Mouse (Mus musculus): ENCODE results near the gene Ttc9c. TPM values are rescaled to one million over a fixed set of nuclear protein-coding genes. Genes with fewer than 3 reads are reported as not detected.
A peak's percentile ranks its signal among the peaks of the same experiment; 100 is the strongest.

Gene Ttc9c
- total and polyA plus RNA-seq, 2 experiments from 2014 or later = 41.1 to 55.2 TPM

- Histone ChIP-seq H3K27ac (peak within 1 kb of the TSS; percentile 99), H3K4me2 (ENCODE audit: low read depth, low read length) (peak within 1 kb of the TSS; percentile 95), H3K36me3 (ENCODE audit: insufficient read depth, low read length) (peaks cover 12% of the 10 kb centered on the region), H3K9ac (replicated peaks; ENCODE audit: low read length) (peak within 1 kb of the TSS; percentile 98), H3K9me3 (ENCODE audit: low read length) (no peaks in the 10 kb centered on the region), H3K27me3 (ENCODE audit: insufficient read depth, low read length) (no peaks in the 10 kb centered on the region), H3K4me3 (ENCODE audit: low read length) (peak within 1 kb of the TSS; percentile 96), H3K4me1 (ENCODE audit: insufficient read depth, low read length) (peaks cover 30% of the 10 kb centered on the region)
- no peak for TF ChIP-seq CTCF (IDR thresholded peaks at IDR 0.05; ENCODE audit: low read depth)
- peak; percentile 96 for ATAC-seq
- WGBS = under 1% methylated on average over 82 of the region's 83 CpGs
- peak; percentile 100 for DNase-seq (ENCODE audit: low spot score)
Measured at GRCm38 (mm10) chr19:8819596-8820423, 677 bp upstream of the Ttc9c start, which contains the start of gene Hnrnpul2. TSS of gene Hnrnpul2 (plus strand) at chr19:8820010.

- peaks cover 30% of the 10 kb centered on the region for H3K4me1 ChIP-seq (ENCODE audit: insufficient read depth, low read length)
- peak overlapping the region; percentile 95 for H3K4me2 ChIP-seq (ENCODE audit: low read depth, low read length)
- no peaks in the 10 kb centered on the region for H3K9me3 ChIP-seq (ENCODE audit: low read length)
- H3K9ac ChIP-seq (replicated peaks; ENCODE audit: low read length) = peak overlapping the region; percentile 98
- H3K27ac ChIP-seq = peak overlapping the region; percentile 99
- WGBS = 38% methylated on average over 14 of the region's 14 CpGs
- no peak for TF ChIP-seq CTCF (IDR thresholded peaks at IDR 0.05; ENCODE audit: low read depth)
- peaks cover 6% of the 10 kb centered on the region; the same call in 1 of the 2 replicates for H3K36me3 ChIP-seq (ENCODE audit: insufficient read depth, low read length)
- H3K27me3 ChIP-seq (ENCODE audit: insufficient read depth, low read length) = no peaks in the 10 kb centered on the region
- H3K4me3 ChIP-seq (ENCODE audit: low read length) = peak overlapping the region; percentile 96
- DNase-seq (ENCODE audit: low spot score) = no peak
- no peak for ATAC-seq
Measured at GRCm38 (mm10) chr19:8818301-8818798, 783 bp downstream of the Ttc9c start.

- Histone ChIP-seq H3K4me1 (ENCODE audit: insufficient read depth, low read length) (peaks cover 21% of the 10 kb centered on the region), H3K36me3 (ENCODE audit: insufficient read depth, low read length) (peaks cover 7% of the 10 kb centered on the region; the same call in 1 of the 2 replicates), H3K27me3 (ENCODE audit: insufficient read depth, low read length) (no peaks in the 10 kb centered on the region), H3K4me2 (ENCODE audit: low read depth, low read length) (peak overlapping the region; percentile 5; the same call in 1 of the 2 replicates), H3K9me3 (ENCODE audit: low read length) (no peaks in the 10 kb centered on the region), H3K27ac (no peak overlapping the region), H3K4me3 (ENCODE audit: low read length) (no peak overlapping the region), H3K9ac (replicated peaks; ENCODE audit: low read length) (peak overlapping the region; percentile 10; the same call in 1 of the 2 replicates)
- no peak for DNase-seq (ENCODE audit: low spot score)
- WGBS = 65% methylated on average over 3 of the region's 3 CpGs
- no peak for ATAC-seq
- 0 out of 2 replicates have a peak, but pooled peaks have one; percentile 2 for TF ChIP-seq CTCF (IDR thresholded peaks at IDR 0.05; ENCODE audit: low read depth)
Measured at GRCm38 (mm10) chr19:8817001-8817400, 2.1 kb downstream of the Ttc9c start.

GRCm38 (mm10) chr19:8815812-8816211 lies 3.3 kb downstream of the Ttc9c start:
- no peaks in the 10 kb centered on the region for H3K27me3 ChIP-seq (ENCODE audit: insufficient read depth, low read length)
- ATAC-seq = no peak
- H3K4me3 ChIP-seq (ENCODE audit: low read length) = no peak overlapping the region
- DNase-seq (ENCODE audit: low spot score) = peak; percentile 58
- no peaks in the 10 kb centered on the region for H3K9me3 ChIP-seq (ENCODE audit: low read length)
- no peak overlapping the region for H3K27ac ChIP-seq
- peak overlapping the region; percentile 19; the same call in 1 of the 2 replicates for H3K9ac ChIP-seq (replicated peaks; ENCODE audit: low read length)
- H3K4me2 ChIP-seq (ENCODE audit: low read depth, low read length) = peak overlapping the region; percentile 27; the same call in 1 of the 2 replicates
- 60% methylated on average over 11 of the region's 11 CpGs for WGBS
- H3K4me1 ChIP-seq (ENCODE audit: insufficient read depth, low read length) = peaks cover 17% of the 10 kb centered on the region
- peaks cover 13% of the 10 kb centered on the region; the same call in 1 of the 2 replicates for H3K36me3 ChIP-seq (ENCODE audit: insufficient read depth, low read length)
- TF ChIP-seq CTCF (IDR thresholded peaks at IDR 0.05; ENCODE audit: low read depth) = peak; percentile 48

- DNase-seq (ENCODE audit: low spot score) (no peak), ATAC-seq (no peak)
- no peak overlapping the region for H3K27ac ChIP-seq
- WGBS = 93% methylated on average over 5 of the region's 5 CpGs
- no peak overlapping the region for H3K4me2 ChIP-seq (ENCODE audit: low read depth, low read length)
- no peaks in the 10 kb centered on the region for H3K9me3 ChIP-seq (ENCODE audit: low read length)
- peaks cover 13% of the 10 kb centered on the region; the same call in 1 of the 2 replicates for H3K36me3 ChIP-seq (ENCODE audit: insufficient read depth, low read length)
- H3K4me3 ChIP-seq (ENCODE audit: low read length) = no peak overlapping the region
- H3K9ac ChIP-seq (replicated peaks; ENCODE audit: low read length) = no peak overlapping the region
- no peak for TF ChIP-seq CTCF (IDR thresholded peaks at IDR 0.05; ENCODE audit: low read depth)
- H3K4me1 ChIP-seq (ENCODE audit: insufficient read depth, low read length) = no peaks in the 10 kb centered on the region
- no peaks in the 10 kb centered on the region for H3K27me3 ChIP-seq (ENCODE audit: insufficient read depth, low read length)
Measured at GRCm38 (mm10) chr19:8806810-8807209, 12.3 kb downstream of the Ttc9c start.

GRCm38 (mm10) chr19:8803879-8804660 lies 15.1 kb downstream of the Ttc9c start:
- ATAC-seq (no peak), DNase-seq (ENCODE audit: low spot score) (no peak)
- no peaks in the 10 kb centered on the region; the same call in 1 of the 2 replicates for H3K36me3 ChIP-seq (ENCODE audit: insufficient read depth, low read length)
- no peak overlapping the region for H3K27ac ChIP-seq
- no peak overlapping the region for H3K4me3 ChIP-seq (ENCODE audit: low read length)
- no peaks in the 10 kb centered on the region for H3K27me3 ChIP-seq (ENCODE audit: insufficient read depth, low read length)
- no peak overlapping the region for H3K4me2 ChIP-seq (ENCODE audit: low read depth, low read length)
- no peak for TF ChIP-seq CTCF (IDR thresholded peaks at IDR 0.05; ENCODE audit: low read depth)
- H3K9ac ChIP-seq (replicated peaks; ENCODE audit: low read length) = no peak overlapping the region
- no peaks in the 10 kb centered on the region for H3K4me1 ChIP-seq (ENCODE audit: insufficient read depth, low read length)
- H3K9me3 ChIP-seq (ENCODE audit: low read length) = no peaks in the 10 kb centered on the region
- 92% methylated on average over 11 of the region's 11 CpGs for WGBS

All from hindbrain, postnatal 0 days (tissue).